Mouse (Mus musculus) heart, embryonic 14.5 days (tissue): ENCODE results near the gene Fam114a1. TPM values are rescaled to one million over a fixed set of nuclear protein-coding genes. Genes with fewer than 3 reads are reported as not detected.
A peak's percentile ranks its signal among the peaks of the same experiment; 100 is the strongest.

ENCODE experiments used
- ATAC-seq: fragments of 200-750 bp; cut with Nextera tagmentation; 2 replicates; pipeline ENCODE4 v1.8.0; 2017; ENCODE audit warnings: low read depth, moderate TSS enrichment; ENCODE audit not compliant: insufficient number of reproducible peaks, insufficient read depth, low FRiP score
- H3K27ac ChIP-seq, 2 experiments: fragments of 200-500 bp in 1 of 2; fragments of 300-500 bp in 1 of 2; sonication (generic) in 1 of 2; replicated peaks in 1 of 2; 2 replicates each; pipeline ENCODE4 v1.5.1; 2012 to 2014; ENCODE audit warnings: low read depth in 2 of 2, low read length in 2 of 2, control low read depth in 1 of 2, mild to moderate bottlenecking in 1 of 2, mixed read lengths in 1 of 2; ENCODE audit not compliant: control insufficient read depth in 1 of 2, insufficient read depth in 1 of 2
- H3K27me3 ChIP-seq: fragments of 300-500 bp; sonication (generic); 2 replicates; pipeline ENCODE4 v1.6.1; 2014; ENCODE audit warnings: mild to moderate bottlenecking, low read length, control low read depth; ENCODE audit not compliant: control insufficient read depth, insufficient read depth
- H3K36me3 ChIP-seq: fragments of 300-500 bp; sonication (generic); 2 replicates; pipeline ENCODE4 v1.6.1; 2014; ENCODE audit warnings: mild to moderate bottlenecking, control low read depth, low read length, mixed read lengths; ENCODE audit not compliant: control insufficient read depth, insufficient read depth
- H3K4me1 ChIP-seq, 2 experiments: fragments of 200-500 bp in 1 of 2; fragments of 300-500 bp in 1 of 2; sonication (generic) in 1 of 2; 2 replicates each; pipeline ENCODE4 v1.6.1; 2012 to 2014; ENCODE audit warnings: low read length in 2 of 2, control low read depth in 1 of 2, mixed read lengths in 1 of 2; ENCODE audit not compliant: control insufficient read depth in 2 of 2, insufficient read depth in 2 of 2
- H3K4me2 ChIP-seq: fragments of 300-500 bp; sonication (generic); 2 replicates; pipeline ENCODE4 v1.6.1; 2014; ENCODE audit warnings: mild to moderate bottlenecking, low read length
- H3K4me3 ChIP-seq, 2 experiments: fragments of 200-500 bp in 1 of 2; fragments of 300-500 bp in 1 of 2; sonication (generic) in 1 of 2; 2 replicates each; pipeline ENCODE4 v1.5.1; 2012 to 2014; ENCODE audit warnings: low read length in 2 of 2, mild to moderate bottlenecking in 2 of 2, control low read depth in 1 of 2, low read depth in 1 of 2, moderate library complexity in 1 of 2; ENCODE audit not compliant: control insufficient read depth in 1 of 2, insufficient read depth in 1 of 2
- H3K9ac ChIP-seq: fragments of 300-500 bp; sonication (generic); 2 replicates; pipeline ENCODE4 v1.6.1; 2014; ENCODE audit warnings: mild to moderate bottlenecking, low read length
- H3K9me3 ChIP-seq: fragments of 300-500 bp; sonication (generic); 2 replicates; pipeline ENCODE4 v1.6.1; 2016; ENCODE audit warnings: low read length, control low read depth; ENCODE audit not compliant: control insufficient read depth
- WGBS: fragments of 180-500 bp; shearing (Covaris S2); extraction: QIAGEN DNeasy Blood & Tissue Kit; methylation state at CpG from one replicate; pipeline ENCODE4 v1.1.7; 2014; 5-methylcytosine and 5-hydroxymethylcytosine counted together
- polyA plus RNA-seq: library from polyadenylated mRNA; unstranded; fragments of >200 nt; fragmentation: Nextera tagmentation; extraction: Ambion mirVana; gene quantifications from 2 replicates; pipeline ENCODE4 v1.2.1, GENCODE M21; 2014

The Fam114a1 gene
- polyA plus RNA-seq, 1 experiment from 2014 or later, result 38.4 TPM

- H3K27me3 ChIP-seq, result no peaks in the 10 kb centered on the region
- H3K4me3 ChIP-seq, result no peak within 1 kb of the TSS
- no peak for ATAC-seq
- no peak within 1 kb of the TSS for H3K9ac ChIP-seq
- no peak within 1 kb of the TSS for H3K27ac ChIP-seq
- H3K36me3 ChIP-seq, result no peaks in the 10 kb centered on the region
- no peak within 1 kb of the TSS for H3K4me2 ChIP-seq
- no peaks in the 10 kb centered on the region for H3K4me1 ChIP-seq
- WGBS, result 75% methylated on average over 13 of the region's 13 CpGs
- H3K9me3 ChIP-seq, result no peaks in the 10 kb centered on the region
Measured at GRCm38 (mm10) chr5:64959843-64960230, 10.0 kb upstream of the Fam114a1 start, which contains the start of gene Tlr6. Gene Tlr6 (minus strand): TSS chr5:64960097.

- H3K27ac ChIP-seq, result no peak overlapping the region
- H3K4me3 ChIP-seq, result no peak overlapping the region
- H3K4me1 ChIP-seq, result no peaks in the 10 kb centered on the region
- no peaks in the 10 kb centered on the region for H3K9me3 ChIP-seq
- 84% methylated on average over 13 of the region's 13 CpGs for WGBS
- ATAC-seq, result no peak
- H3K9ac ChIP-seq, result no peak overlapping the region
- no peaks in the 10 kb centered on the region for H3K27me3 ChIP-seq
- H3K36me3 ChIP-seq, result no peaks in the 10 kb centered on the region
- no peak overlapping the region for H3K4me2 ChIP-seq
Measured at GRCm38 (mm10) chr5:64960857-64961391, 8.9 kb upstream of the Fam114a1 start.

DNA sequence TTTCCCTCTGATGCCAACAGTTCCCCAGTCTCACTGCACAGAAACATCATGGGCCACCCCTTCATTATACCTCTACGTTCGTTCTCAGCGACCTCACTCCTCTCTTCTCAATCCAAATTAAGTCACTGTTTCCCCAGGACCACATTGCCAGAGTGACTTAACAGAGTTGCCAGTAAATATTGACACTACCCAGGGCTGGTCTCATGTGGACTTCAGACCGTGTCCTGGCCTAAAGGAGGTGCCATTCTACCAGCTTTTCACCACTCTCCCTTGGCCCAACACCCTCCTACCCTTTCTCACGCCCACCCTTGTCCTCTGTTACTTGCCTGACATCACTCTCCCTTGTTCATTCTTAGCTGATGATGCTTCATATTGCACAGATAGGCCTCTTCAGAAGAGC lies 6.6 kb upstream of the Fam114a1 start:
- H3K9me3 ChIP-seq, result no peaks in the 10 kb centered on the region
- H3K27me3 ChIP-seq, result no peaks in the 10 kb centered on the region
- no peak overlapping the region for H3K4me3 ChIP-seq
- H3K4me1 ChIP-seq, result no peaks in the 10 kb centered on the region
- no peak overlapping the region for H3K27ac ChIP-seq
- no peak overlapping the region for H3K4me2 ChIP-seq
- H3K9ac ChIP-seq, result no peak overlapping the region
- no peak for ATAC-seq
- 75% methylated on average over 5 of the region's 5 CpGs for WGBS
- no peaks in the 10 kb centered on the region for H3K36me3 ChIP-seq

- WGBS, result 80% methylated on average over 3 of the region's 3 CpGs
- Histone ChIP-seq H3K36me3 (no peaks in the 10 kb centered on the region), H3K4me1 (no peaks in the 10 kb centered on the region), H3K27me3 (no peaks in the 10 kb centered on the region), H3K4me3 (no peak overlapping the region), H3K4me2 (no peak overlapping the region), H3K9ac (no peak overlapping the region), H3K9me3 (no peaks in the 10 kb centered on the region), H3K27ac (no peak overlapping the region)
- no peak for ATAC-seq
Measured at GRCm38 (mm10) chr5:64963735-64964134, 6.1 kb upstream of the Fam114a1 start.

GRCm38 (mm10) chr5:64968961-64969860 lies 660 bp upstream of the Fam114a1 start:
- WGBS, result 4% methylated on average over 14 of the region's 14 CpGs
- no peaks in the 10 kb centered on the region for H3K9me3 ChIP-seq
- H3K4me3 ChIP-seq, result peak overlapping the region; percentile 63 to 82
- peak; percentile 41; the same call in 1 of the 2 replicates for ATAC-seq
- H3K4me1 ChIP-seq, result peaks cover 2 to 6% of the 10 kb centered on the region in 2 experiments; a peak in 1 of 4 replicates
- H3K36me3 ChIP-seq, result peaks cover 8% of the 10 kb centered on the region
- peak overlapping the region; percentile 68 to 79 for H3K27ac ChIP-seq
- no peaks in the 10 kb centered on the region for H3K27me3 ChIP-seq
- H3K4me2 ChIP-seq, result peak overlapping the region; percentile 80
- H3K9ac ChIP-seq, result peak overlapping the region; percentile 93

DNA sequence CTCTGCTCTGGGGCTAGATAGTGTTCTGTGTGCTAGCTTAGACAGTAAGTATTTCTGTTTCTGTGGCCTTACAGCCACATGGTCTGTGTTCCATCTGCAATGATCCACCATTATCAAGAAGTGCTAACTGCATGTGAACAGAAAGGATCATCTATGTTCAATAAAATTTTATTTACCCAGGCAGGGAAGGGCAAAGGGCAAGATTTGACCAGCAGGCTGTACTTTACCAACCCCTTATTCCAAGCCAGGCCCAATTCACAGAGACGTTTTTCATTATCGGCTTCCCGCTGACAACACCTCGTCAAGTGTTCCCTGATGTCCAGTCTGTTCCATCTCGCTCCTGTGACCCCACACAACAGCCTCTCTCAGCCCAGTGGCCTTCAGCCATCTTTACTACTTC lies 5.2 kb downstream of the Fam114a1 start:
- Histone ChIP-seq H3K4me2 (no peak overlapping the region), H3K4me3 (no peak overlapping the region), H3K27ac (no peak overlapping the region), H3K4me1 (peaks cover 2 to 6% of the 10 kb centered on the region in 2 experiments; a peak in 1 of 4 replicates), H3K27me3 (no peaks in the 10 kb centered on the region), H3K9me3 (no peaks in the 10 kb centered on the region), H3K9ac (no peak overlapping the region), H3K36me3 (peaks cover 14% of the 10 kb centered on the region)
- ATAC-seq, result no peak
- 56% methylated on average over 5 of the region's 5 CpGs for WGBS

GRCm38 (mm10) chr5:64977128-64977527 lies 7.3 kb downstream of the Fam114a1 start:
- H3K9ac ChIP-seq, result no peak overlapping the region
- H3K4me2 ChIP-seq, result no peak overlapping the region
- 67% methylated on average over 8 of the region's 8 CpGs for WGBS
- no peak overlapping the region for H3K4me3 ChIP-seq
- ATAC-seq, result no peak
- no peak overlapping the region for H3K27ac ChIP-seq
- H3K9me3 ChIP-seq, result no peaks in the 10 kb centered on the region
- peaks cover 34% of the 10 kb centered on the region for H3K36me3 ChIP-seq
- H3K4me1 ChIP-seq, result no peaks in the 10 kb centered on the region
- H3K27me3 ChIP-seq, result no peaks in the 10 kb centered on the region
